Mouse (Mus musculus): ENCODE data around the gene Irf4. TPM values are rescaled to one million over a fixed set of nuclear protein-coding genes. Genes with fewer than 3 reads are reported as not detected.

Irf4 gene
- total RNA-seq, 2 experiments from 2014 or later = 0.32 to 0.58 TPM

DNA sequence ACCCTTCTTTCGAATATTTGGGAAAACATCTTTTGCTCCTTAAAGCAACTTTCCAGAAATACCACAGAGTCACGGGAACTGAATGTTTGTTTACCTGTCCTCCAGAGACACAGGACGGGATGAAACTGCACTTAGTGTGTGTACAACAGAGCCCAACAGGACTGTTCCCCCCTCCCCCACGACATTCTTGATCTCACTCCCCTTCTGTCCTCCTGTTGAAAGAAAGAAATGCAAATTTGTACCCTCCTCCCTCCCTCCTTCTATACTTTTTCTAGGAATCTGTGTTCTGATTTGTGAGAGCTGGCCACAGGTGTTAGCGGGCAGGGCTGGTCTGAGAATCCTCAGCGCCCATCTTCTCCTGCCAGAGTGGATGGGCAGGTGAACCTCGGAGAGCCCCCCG is 25.2 kb upstream of the Irf4 start:
- H3K4me3 ChIP-seq = no peak overlapping the region
- intact Hi-C loops (cut with DNase I) = no loop called here
- no peak for DNase-seq (ENCODE audit: extremely low spot score in 1 of 2, low spot score in 2 of 2)
- no peak overlapping the region for H3K27ac ChIP-seq
- no peak for TF ChIP-seq CTCF (IDR thresholded peaks at IDR 0.05)

DNA sequence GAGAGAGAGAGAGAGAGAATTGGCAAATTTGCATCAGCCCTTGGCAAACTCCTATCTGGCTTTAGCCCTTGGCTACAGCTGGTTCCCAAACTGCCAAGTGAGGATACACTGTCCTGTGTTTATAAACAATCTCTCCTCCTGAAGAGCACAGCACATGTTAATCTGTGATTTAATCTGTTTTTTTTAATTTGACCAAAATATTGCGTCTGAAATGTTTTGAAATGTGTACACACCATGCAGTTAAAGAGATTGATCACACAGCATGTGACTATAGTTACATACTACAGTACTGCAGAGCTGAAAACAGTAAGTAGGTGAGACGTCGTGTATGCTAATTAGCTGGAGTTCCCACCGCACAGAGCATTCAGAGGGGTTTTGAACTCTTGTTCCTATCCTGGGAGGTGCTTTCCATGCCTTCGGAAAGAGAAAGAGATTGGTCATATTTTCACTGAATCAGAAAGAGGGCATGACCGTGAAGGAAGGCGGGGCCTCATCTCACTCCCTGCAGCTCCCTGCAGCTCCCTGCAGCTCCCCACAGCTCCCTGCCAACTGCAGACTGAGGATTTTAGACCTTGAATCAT is 24.2 kb upstream of the Irf4 start:
- no peak for DNase-seq (ENCODE audit: extremely low spot score in 1 of 2, low spot score in 2 of 2)
- intact Hi-C loops (cut with DNase I) = loop anchor here (5.0 kb wide), 1 partner anchor 117 kb away; no protein-coding TSS in a partner anchor
- no peak overlapping the region for H3K4me3 ChIP-seq
- H3K27ac ChIP-seq = no peak overlapping the region
- no peak for TF ChIP-seq CTCF (IDR thresholded peaks at IDR 0.05)

DNA sequence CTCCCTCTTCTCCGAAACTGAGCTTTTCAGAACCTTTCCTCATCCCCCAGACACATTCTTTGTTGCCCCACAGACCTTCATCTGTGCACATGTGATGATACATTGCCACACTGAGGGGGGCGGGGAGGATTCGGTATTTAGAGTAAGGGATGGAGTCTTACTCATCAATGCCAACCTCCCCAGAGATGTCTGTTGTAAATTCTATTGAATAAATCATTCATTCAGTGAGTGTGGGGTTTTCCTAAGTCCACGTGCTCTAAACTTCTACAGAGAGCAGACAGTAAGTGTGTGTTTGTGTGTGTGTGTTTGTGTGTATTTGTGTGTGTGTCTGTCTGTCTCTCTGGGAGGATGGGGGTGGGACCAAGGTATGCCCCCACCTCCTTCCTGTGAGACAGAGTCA is 22.1 kb upstream of the Irf4 start:
- no peak for TF ChIP-seq CTCF (IDR thresholded peaks at IDR 0.05)
- DNase-seq (ENCODE audit: extremely low spot score in 1 of 2, low spot score in 2 of 2) = no peak
- intact Hi-C loops (cut with DNase I) = loop anchor here (5.0 kb wide), 1 partner anchor 120 kb away; no protein-coding TSS in a partner anchor
- Histone ChIP-seq H3K27ac (no peak overlapping the region), H3K4me3 (no peak overlapping the region)

DNA sequence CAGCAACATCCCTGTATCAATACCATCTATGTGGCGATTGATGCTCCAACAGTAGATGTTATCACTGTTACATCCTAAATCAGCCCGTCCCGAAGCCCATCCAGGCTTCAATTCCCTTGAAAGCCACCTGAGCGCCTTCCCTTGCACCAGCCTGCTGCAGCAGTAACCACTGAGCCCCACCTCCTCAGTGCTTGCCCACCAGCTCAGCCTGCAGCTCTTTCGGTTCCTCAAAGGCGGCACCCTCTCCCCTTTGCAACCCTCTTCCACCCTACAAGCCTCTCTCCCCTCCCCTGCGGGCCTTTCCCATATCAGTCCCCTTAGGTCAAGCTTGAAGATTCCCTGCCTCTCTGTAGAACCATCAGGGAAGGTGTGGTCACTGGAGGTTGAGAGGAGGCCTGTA is 20.9 kb upstream of the Irf4 start:
- intact Hi-C loops (cut with DNase I) = loop anchor here (5.0 kb wide), 1 partner anchor 121 kb away; no protein-coding TSS in a partner anchor
- H3K27ac ChIP-seq = no peak overlapping the region
- DNase-seq (ENCODE audit: extremely low spot score in 1 of 2, low spot score in 2 of 2) = no peak
- no peak overlapping the region for H3K4me3 ChIP-seq
- TF ChIP-seq CTCF (IDR thresholded peaks at IDR 0.05) = no peak

DNA sequence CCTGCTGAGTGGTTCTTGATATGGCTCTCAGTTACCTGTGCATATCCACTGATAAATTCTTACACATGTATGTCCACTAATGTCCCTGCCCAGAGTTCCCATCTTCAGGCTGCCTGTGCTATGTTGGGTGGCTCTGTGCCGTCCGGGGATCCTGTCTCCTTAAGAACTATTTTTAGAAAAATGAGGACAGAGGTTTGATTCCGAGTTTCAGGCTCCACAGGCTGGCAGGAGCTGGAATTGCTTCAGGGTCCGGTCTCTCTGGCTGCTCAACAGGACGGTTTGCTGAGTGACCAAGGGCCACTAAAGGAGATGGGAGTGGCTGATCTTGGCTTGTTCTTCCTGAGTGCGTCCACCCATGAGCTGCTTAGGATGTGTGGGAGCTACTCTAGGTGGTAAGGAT is 19.8 kb upstream of the Irf4 start:
- DNase-seq (ENCODE audit: extremely low spot score in 1 of 2, low spot score in 2 of 2) = no peak
- H3K27ac ChIP-seq = no peak overlapping the region
- intact Hi-C loops (cut with DNase I) = loop anchor here (5.0 kb wide), 1 partner anchor 122 kb away; no protein-coding TSS in a partner anchor
- no peak overlapping the region for H3K4me3 ChIP-seq
- peak; percentile 42 for TF ChIP-seq CTCF (IDR thresholded peaks at IDR 0.05)

DNA sequence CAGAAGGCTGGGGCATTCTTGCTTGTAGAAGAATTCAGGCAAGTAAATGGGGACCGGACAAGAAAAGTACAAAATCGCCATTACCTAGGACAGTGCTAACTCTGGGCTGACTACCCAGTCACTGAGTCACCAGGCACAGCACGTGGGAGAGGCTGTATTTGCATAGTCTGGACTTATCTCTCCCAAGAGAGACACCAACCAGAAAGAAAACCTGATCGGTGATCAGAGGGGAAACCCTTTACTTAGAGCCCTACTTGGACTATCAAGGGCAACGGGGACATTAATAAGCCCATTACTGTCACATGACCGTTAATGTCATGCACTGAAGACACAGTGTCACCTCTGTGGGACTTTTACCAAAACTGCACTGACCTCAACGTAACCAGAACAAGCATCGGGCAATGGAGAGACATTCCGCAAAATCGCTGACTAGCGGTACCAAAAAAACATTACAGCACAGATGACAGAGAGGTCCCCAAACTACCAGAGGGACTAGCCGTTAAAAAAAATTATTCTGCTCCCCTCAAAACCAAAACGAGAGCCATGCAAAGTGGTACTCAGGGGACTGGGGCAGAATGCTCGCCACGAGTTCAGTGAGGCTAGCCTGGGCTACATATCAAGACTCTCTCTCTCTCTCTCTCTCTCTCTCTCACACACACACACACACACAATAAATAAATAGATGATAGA is 18.8 kb upstream of the Irf4 start:
- no peak overlapping the region for H3K4me3 ChIP-seq
- H3K27ac ChIP-seq = no peak overlapping the region
- DNase-seq (ENCODE audit: extremely low spot score in 1 of 2, low spot score in 2 of 2) = no peak
- TF ChIP-seq CTCF (IDR thresholded peaks at IDR 0.05) = no peak
- intact Hi-C loops (cut with DNase I) = no loop called here

DNA sequence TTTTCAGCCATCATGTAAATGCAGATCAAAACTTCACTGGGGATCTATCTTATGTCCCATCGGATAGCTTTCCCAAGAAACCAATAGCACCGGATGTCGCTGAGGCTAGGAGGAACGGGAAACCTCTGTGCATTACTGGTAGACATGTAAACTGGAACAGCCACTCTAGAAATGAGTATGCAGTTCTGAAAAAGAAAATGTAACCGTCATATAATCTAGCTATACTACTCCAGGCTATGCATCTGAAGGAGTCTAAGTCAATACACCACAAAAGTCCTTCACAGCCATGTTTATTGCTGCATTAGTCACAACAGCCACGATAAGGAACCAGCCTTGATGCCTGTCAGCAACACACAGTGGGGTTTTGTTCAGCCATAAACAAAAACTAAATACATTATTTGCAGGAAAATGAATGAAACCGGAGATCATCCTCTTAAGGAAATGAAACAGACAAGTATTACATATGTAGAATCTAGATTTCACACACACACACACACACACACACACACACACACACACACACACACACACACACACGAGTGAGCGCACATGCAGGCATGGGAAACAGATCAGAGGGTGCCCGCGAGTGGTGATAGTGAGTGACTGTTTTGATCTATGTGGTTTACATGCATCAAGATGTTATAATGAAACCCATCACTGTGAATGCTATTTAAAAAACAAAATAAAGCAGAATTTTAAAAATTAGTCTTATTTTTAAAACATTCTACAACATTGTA is 16.1 kb upstream of the Irf4 start:
- no peak for TF ChIP-seq CTCF (IDR thresholded peaks at IDR 0.05)
- H3K4me3 ChIP-seq = no peak overlapping the region
- intact Hi-C loops (cut with DNase I) = no loop called here
- H3K27ac ChIP-seq = no peak overlapping the region
- DNase-seq (ENCODE audit: extremely low spot score in 1 of 2, low spot score in 2 of 2) = no peak

DNA sequence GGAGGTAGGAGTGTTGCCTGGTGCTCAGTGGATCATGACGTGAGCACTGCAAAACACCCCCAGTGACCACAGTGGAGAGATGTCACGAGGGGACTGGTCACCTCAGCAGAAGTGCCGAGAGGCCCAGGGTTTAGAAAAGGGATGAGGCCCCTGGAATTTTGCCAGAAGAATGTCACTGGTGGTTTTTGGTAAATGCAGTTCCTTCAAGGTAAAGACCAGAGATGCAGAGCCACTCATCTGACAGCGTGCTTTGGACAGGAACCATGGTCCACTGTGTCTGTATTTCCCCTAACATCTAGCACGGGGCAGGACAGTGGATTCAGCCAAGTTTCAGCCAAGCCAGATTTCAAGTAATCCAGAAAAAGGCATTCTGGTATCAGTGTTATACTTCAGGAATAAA is 12.3 kb upstream of the Irf4 start:
- intact Hi-C loops (cut with DNase I) = no loop called here
- H3K27ac ChIP-seq = no peak overlapping the region
- no peak for TF ChIP-seq CTCF (IDR thresholded peaks at IDR 0.05)
- no peak for DNase-seq (ENCODE audit: extremely low spot score in 1 of 2, low spot score in 2 of 2)
- no peak overlapping the region for H3K4me3 ChIP-seq

DNA sequence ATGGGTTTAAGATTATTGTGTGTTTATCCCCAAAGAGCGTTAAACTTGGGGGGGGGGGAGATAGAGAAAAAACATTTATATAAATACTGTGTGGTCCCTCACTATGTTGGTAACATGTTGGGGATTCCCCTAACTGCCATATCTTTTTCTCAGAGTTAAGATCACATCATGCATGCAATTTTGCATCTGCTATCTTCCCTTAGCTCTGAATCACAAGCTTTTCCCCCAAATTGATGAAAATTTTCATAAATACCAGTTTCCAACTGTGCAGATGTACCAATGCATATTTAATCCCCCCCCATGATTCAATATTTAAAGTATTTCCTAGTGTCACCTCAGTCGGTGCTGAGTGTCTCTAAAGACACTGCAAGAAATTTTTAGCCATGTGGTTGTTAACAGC is 11.8 kb upstream of the Irf4 start:
- DNase-seq (ENCODE audit: extremely low spot score in 1 of 2, low spot score in 2 of 2) = no peak
- no peak overlapping the region for H3K27ac ChIP-seq
- no peak overlapping the region for H3K4me3 ChIP-seq
- intact Hi-C loops (cut with DNase I) = no loop called here
- TF ChIP-seq CTCF (IDR thresholded peaks at IDR 0.05) = no peak

DNA sequence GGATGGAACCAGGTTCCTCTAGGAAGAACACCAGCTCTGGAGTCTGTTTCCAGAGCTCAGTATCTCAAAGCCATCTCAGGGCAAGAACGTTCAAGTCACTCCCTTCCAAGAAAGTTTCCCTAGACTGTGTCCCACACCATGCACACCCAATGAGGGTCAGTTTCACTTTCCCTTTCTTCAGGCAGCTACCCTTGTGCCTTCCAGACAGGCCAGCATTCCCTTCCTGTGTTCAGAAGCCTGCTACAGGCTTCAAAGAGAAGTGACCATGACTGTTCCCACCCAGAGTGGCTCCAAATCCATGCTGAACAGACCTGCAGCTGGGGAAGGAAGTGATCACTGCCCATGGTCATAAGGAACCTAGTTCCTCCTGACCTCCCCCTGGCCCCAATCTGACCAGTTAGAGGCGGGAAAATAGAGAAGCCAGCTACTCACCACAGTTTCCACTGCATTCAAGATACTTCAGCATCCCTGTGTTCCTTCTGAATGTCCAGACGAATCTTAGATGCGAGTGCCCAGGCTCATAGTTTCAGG is 10.7 kb upstream of the Irf4 start:
- Histone ChIP-seq H3K27ac (no peak overlapping the region), H3K4me3 (no peak overlapping the region)
- DNase-seq (ENCODE audit: extremely low spot score in 1 of 2, low spot score in 2 of 2) = no peak
- intact Hi-C loops (cut with DNase I) = no loop called here
- TF ChIP-seq CTCF (IDR thresholded peaks at IDR 0.05) = no peak

DNA sequence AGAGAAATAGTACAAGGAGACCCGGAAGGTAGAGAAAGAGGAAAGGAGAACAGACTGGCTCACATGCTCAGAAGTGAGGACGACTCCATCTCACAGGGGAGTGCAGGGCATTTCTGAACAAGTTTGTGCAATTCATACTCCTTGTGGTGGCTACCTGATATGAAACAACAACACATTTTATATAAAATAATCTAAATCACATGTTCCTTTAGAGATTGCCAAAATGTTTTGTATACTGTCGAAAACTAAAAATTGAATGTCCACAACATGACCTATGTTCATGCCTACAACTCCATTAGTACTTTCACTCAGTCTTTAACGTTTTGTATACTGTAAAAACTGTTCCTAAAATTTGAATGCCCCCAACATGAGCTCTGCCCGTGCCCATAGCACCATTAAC is 7.9 kb upstream of the Irf4 start:
- Histone ChIP-seq H3K27ac (no peak overlapping the region), H3K4me3 (no peak overlapping the region)
- no peak for DNase-seq (ENCODE audit: extremely low spot score in 1 of 2, low spot score in 2 of 2)
- no peak for TF ChIP-seq CTCF (IDR thresholded peaks at IDR 0.05)
- intact Hi-C loops (cut with DNase I) = no loop called here

DNA sequence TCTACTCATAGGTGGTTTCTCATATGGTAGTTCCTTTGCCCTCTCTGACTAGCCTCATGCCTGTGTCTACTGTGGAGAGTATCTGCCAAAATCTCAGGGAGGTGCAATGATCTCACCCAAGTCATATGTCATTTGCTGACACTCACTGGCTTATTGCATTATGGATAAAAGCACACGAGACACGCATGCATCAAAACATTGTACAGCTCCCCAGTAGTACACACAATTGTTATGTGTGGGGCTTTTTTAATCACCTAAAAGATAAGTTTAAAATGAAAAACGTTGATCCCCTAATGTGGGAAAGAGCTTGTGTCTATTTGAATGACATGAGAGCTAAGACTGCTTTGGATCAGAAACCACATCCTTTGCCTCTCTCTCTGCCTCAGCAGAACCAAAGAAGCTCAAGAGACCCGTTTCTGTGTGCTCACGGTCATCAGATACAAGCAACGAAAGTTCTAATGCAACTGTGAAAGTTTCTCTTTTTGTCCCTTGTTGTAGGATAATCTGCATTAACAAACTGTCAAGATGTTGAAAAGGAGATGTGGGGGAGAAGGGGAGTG is 6.5 kb upstream of the Irf4 start:
- no peak for TF ChIP-seq CTCF (IDR thresholded peaks at IDR 0.05)
- intact Hi-C loops (cut with DNase I) = no loop called here
- Histone ChIP-seq H3K4me3 (no peak overlapping the region), H3K27ac (no peak overlapping the region)
- no peak for DNase-seq (ENCODE audit: extremely low spot score in 1 of 2, low spot score in 2 of 2)
